Mouse (Mus musculus): ENCODE results near the gene Ap1s1.

DNA sequence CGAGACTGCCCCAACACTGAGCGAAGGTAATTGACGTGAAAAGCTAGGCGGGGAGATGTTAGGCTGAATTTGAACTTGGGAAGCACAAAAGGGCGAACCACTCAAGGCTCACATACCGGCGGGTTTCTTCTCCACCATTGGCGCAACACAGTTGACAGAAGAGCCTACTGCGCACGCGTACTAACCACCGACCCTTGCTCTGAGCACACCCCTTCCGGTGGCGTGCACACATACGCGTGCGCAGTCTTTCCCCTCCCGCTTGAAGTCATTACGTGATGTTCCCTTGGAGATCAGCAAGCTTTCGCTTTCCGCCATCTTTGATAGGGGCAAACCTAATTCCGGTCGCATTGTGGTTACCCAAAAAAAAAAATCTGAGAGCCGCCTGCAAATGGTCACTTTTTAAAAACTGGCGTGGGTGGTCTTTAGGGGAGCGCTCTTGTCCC is 59.2 kb downstream of the Ap1s1 start, which contains the start of gene Plod3:
- TF ChIP-seq CTCF (IDR thresholded peaks at IDR 0.05; ENCODE audit: low read depth) (no peak), EP300 (IDR thresholded peaks at IDR 0.05; ENCODE audit: low read depth) (no peak)
